Mouse (Mus musculus) CH12.LX (cell line): ENCODE results near the gene Ugt1a5. TPM values are rescaled to one million over a fixed set of nuclear protein-coding genes. Genes with fewer than 3 reads are reported as not detected.

Experiments used
- DNase-seq: peaks from one replicate; pipeline ENCODE4 v3.0.0-alpha.2; 2013; ENCODE audit errors: extremely low read depth
- H3K27ac ChIP-seq: 2 replicates; pipeline ENCODE4 v1.5.1; 2012; ENCODE audit warnings: low read depth, mild to moderate bottlenecking, control low read depth, moderate library complexity; ENCODE audit not compliant: insufficient read depth
- H3K27me3 ChIP-seq: replicated peaks from 2 replicates; pipeline ENCODE3; 2012; ENCODE audit warnings: inconsistent platforms
- H3K36me3 ChIP-seq, 2 experiments: replicated peaks in 1 of 2; 2 replicates each; pipeline versions ENCODE3 to v1.6.1; 2012; ENCODE audit warnings: inconsistent platforms in 1 of 2, low read length in 1 of 2, mild to moderate bottlenecking in 1 of 2, mixed read lengths in 1 of 2, moderate library complexity in 1 of 2; ENCODE audit not compliant: control insufficient read depth in 1 of 2, insufficient read depth in 1 of 2
- H3K4me1 ChIP-seq, 2 experiments: 2 replicates each; pipeline ENCODE4 v1.6.1; 2012; ENCODE audit warnings: inconsistent platforms in 1 of 2, moderate library complexity in 1 of 2; ENCODE audit not compliant: insufficient read depth in 2 of 2, control insufficient read depth in 1 of 2
- H3K4me2 ChIP-seq: 2 replicates; pipeline ENCODE4 v1.6.1; 2012; ENCODE audit warnings: low read depth, mild to moderate bottlenecking, control low read depth; ENCODE audit not compliant: poor library complexity, insufficient read depth, severe bottlenecking
- H3K4me3 ChIP-seq, 3 experiments: fragments of 150-350 bp in 1 of 3; sonication (generic) in 1 of 3; replicated peaks in 1 of 3; 2 replicates each; pipeline versions ENCODE3 to v1.5.1; 2011 to 2012; ENCODE audit warnings: low read depth in 2 of 3, low read length in 2 of 3, mild to moderate bottlenecking in 2 of 3, moderate library complexity in 2 of 3, control low read depth in 1 of 3, improper control_type of control experiment in 1 of 3, inconsistent platforms in 1 of 3, mixed read lengths in 1 of 3; ENCODE audit not compliant: poor library complexity in 1 of 3
- H3K79me2 ChIP-seq: replicated peaks from 2 replicates; pipeline ENCODE4 v1.6.1; 2012; ENCODE audit warnings: mild to moderate bottlenecking, moderate library complexity; ENCODE audit not compliant: control insufficient read depth, poor library complexity, insufficient read depth, severe bottlenecking; ENCODE audit errors: extremely low read depth
- H3K9ac ChIP-seq: 2 replicates; pipeline ENCODE4 v1.6.1; 2012; ENCODE audit warnings: low read depth, mild to moderate bottlenecking, control low read depth, moderate library complexity; ENCODE audit not compliant: insufficient read depth
- H3K9me3 ChIP-seq: replicated peaks from 2 replicates; pipeline ENCODE3; 2012; ENCODE audit warnings: low read length, inconsistent platforms, mixed read lengths
- BHLHE40 ChIP-seq: IDR thresholded peaks from 2 replicates; pipeline ENCODE4 v1.6.1; 2011; ENCODE audit warnings: mild to moderate bottlenecking, low read depth, low read length, improper control_type of control experiment
- E2F4 ChIP-seq: IDR thresholded peaks from 2 replicates; pipeline ENCODE4 v1.6.1; 2011; ENCODE audit warnings: low read depth, low read length, improper control_type of control experiment; ENCODE audit not compliant: insufficient replicate concordance
- EP300 ChIP-seq: IDR thresholded peaks from 2 replicates; pipeline ENCODE4 v1.6.1; 2011; ENCODE audit warnings: low read length, improper control_type of control experiment
- GABPA ChIP-seq: IDR thresholded peaks from 2 replicates; pipeline ENCODE4 v1.6.1; 2012; ENCODE audit warnings: low read depth, low read length, improper control_type of control experiment, inconsistent platforms; ENCODE audit not compliant: insufficient replicate concordance
- HCFC1 ChIP-seq: IDR thresholded peaks from 2 replicates; pipeline ENCODE4 v1.6.1; 2012; ENCODE audit warnings: low read depth, mild to moderate bottlenecking, inconsistent platforms, low read length, improper control_type of control experiment
- IRF4 ChIP-seq: IDR thresholded peaks from 2 replicates; pipeline ENCODE4 v1.6.1; 2014; ENCODE audit warnings: low read depth, mild to moderate bottlenecking, inconsistent platforms, low read length, improper control_type of control experiment
- JUND ChIP-seq: conservative IDR thresholded peaks from 2 replicates; pipeline ENCODE4 v1.6.1; 2011; ENCODE audit warnings: low read depth, low read length, improper control_type of control experiment
- MAFK ChIP-seq: IDR thresholded peaks from 2 replicates; pipeline ENCODE4 v1.6.1; 2011; ENCODE audit warnings: low read length, improper control_type of control experiment; ENCODE audit not compliant: insufficient replicate concordance
- MAZ ChIP-seq: IDR thresholded peaks from 2 replicates; pipeline ENCODE4 v1.6.1; 2012; ENCODE audit warnings: low read depth, mild to moderate bottlenecking, inconsistent platforms, low read length, improper control_type of control experiment, moderate library complexity
- MYC ChIP-seq: IDR thresholded peaks from 2 replicates; pipeline ENCODE4 v1.6.1; 2011; ENCODE audit warnings: low read depth, mild to moderate bottlenecking, improper control_type of control experiment, low read length
- NELFE ChIP-seq: IDR thresholded peaks from 2 replicates; pipeline ENCODE4 v1.6.1; 2011; ENCODE audit warnings: low read depth, low read length, improper control_type of control experiment
- PAX5 ChIP-seq: IDR thresholded peaks from 2 replicates; pipeline ENCODE4 v1.6.1; 2012; ENCODE audit warnings: low read length, inconsistent platforms, mixed read lengths
- POLR2AphosphoS2 ChIP-seq: IDR thresholded peaks from 2 replicates; pipeline ENCODE4 v1.6.1; 2011; ENCODE audit warnings: low read depth, low read length, improper control_type of control experiment
- SIN3A ChIP-seq: IDR thresholded peaks from 2 replicates; pipeline ENCODE4 v1.6.1; 2012; ENCODE audit warnings: low read length, improper control_type of control experiment, inconsistent platforms
- SMC3 ChIP-seq: IDR thresholded peaks from 2 replicates; pipeline ENCODE4 v1.6.1; 2011; ENCODE audit warnings: low read depth, low read length, improper control_type of control experiment
- UBTF ChIP-seq: IDR thresholded peaks from 2 replicates; pipeline ENCODE4 v1.6.1; 2012; ENCODE audit warnings: low read depth, mild to moderate bottlenecking, inconsistent platforms, low read length, improper control_type of control experiment, moderate library complexity
- USF1 ChIP-seq: IDR thresholded peaks from 2 replicates; pipeline ENCODE4 v1.6.1; 2014; ENCODE audit warnings: low read depth, mild to moderate bottlenecking, inconsistent platforms, low read length, improper control_type of control experiment
- USF2 ChIP-seq: conservative IDR thresholded peaks from 2 replicates; pipeline ENCODE4 v1.6.1; 2011; ENCODE audit warnings: low read depth, low read length, improper control_type of control experiment
- dilution Hi-C: fragments of 300-500 bp; cut with MboI; formaldehyde crosslinking; loops from 2 replicates; pipeline ENCODE4 v1.14.3; 2020; ENCODE audit warnings: low sequenced_read_pairs; ENCODE audit not compliant: extremely low pct_unique_long_range_greater_than_20kb, extremely low pct_ligation_motif_present
- in situ Hi-C: fragments of 300-500 bp; cut with MboI; formaldehyde crosslinking; loops from 3 replicates; pipeline ENCODE4 v1.14.3; 2019; ENCODE audit warnings: low sequenced_read_pairs, low pct_ligation_motif_present, low pct_unique_long_range_greater_than_20kb, mixed read lengths
- polyA plus RNA-seq: library from polyadenylated mRNA; unstranded; fragments of >175 nt; gene quantifications from 2 replicates; pipeline ENCODE4 v1.2.1, GENCODE M21; 2012; ENCODE audit warnings: low read depth; ENCODE audit not compliant: insufficient read length
- total RNA-seq, 2 experiments: library from RNA; depleted of rRNA; stranded (reverse); fragments of 300-350 nt in 1 of 2; fragments of >200 nt in 1 of 2; gene quantifications; 2 replicates each; pipeline ENCODE4 v1.2.3; 2012 to 2014

Ugt1a5 gene
- total and polyA plus RNA-seq, 3 experiments = not detected

DNA sequence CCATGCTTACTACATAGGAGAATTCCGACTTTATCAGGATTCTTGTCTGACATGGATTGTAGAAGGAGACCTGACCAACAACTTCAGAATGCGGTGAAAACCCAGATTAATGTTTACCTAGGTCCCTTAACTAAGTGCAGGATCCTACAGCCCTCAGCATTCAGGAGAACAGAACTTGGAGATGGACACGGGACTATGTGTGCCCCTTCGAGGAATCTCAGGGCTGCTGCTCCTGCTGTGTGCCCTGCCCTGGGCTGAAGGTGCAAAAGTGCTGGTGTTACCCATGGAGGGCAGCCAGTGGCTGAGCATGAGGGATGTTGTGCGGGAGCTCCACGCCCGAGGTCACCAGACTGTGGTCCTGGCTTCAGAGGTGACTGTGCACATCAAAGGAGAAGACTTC is 34.6 kb downstream of the Ugt1a5 start, which contains the start of gene Ugt1a2:
Gene Ugt1a2 (plus strand): TSS at position 146 of the 400 bp plus-strand sequence.
- Histone ChIP-seq H3K79me2 (no peaks in the 10 kb centered on the region), H3K4me1 (peaks cover 0 to 11% of the 10 kb centered on the region in 2 experiments; a peak in 2 of 4 replicates), H3K4me3 (no peak within 1 kb of the TSS), H3K9me3 (peaks cover 2% of the 10 kb centered on the region), H3K9ac (no peak within 1 kb of the TSS), H3K27ac (no peak within 1 kb of the TSS), H3K4me2 (no peak within 1 kb of the TSS), H3K27me3 (no peaks in the 10 kb centered on the region), H3K36me3 (peaks cover 0 to 5% of the 10 kb centered on the region in 2 experiments)
- DNase-seq = no peak
- dilution Hi-C loops (no loop called here), in situ Hi-C loops (no loop called here)
- TF ChIP-seq IRF4 (no peak), MYC (no peak), USF2 (no peak), NELFE (no peak), SIN3A (no peak), USF1 (no peak), MAFK (no peak), PAX5 (no peak), UBTF (no peak), E2F4 (no peak), GABPA (no peak), MAZ (no peak), BHLHE40 (no peak)

DNA sequence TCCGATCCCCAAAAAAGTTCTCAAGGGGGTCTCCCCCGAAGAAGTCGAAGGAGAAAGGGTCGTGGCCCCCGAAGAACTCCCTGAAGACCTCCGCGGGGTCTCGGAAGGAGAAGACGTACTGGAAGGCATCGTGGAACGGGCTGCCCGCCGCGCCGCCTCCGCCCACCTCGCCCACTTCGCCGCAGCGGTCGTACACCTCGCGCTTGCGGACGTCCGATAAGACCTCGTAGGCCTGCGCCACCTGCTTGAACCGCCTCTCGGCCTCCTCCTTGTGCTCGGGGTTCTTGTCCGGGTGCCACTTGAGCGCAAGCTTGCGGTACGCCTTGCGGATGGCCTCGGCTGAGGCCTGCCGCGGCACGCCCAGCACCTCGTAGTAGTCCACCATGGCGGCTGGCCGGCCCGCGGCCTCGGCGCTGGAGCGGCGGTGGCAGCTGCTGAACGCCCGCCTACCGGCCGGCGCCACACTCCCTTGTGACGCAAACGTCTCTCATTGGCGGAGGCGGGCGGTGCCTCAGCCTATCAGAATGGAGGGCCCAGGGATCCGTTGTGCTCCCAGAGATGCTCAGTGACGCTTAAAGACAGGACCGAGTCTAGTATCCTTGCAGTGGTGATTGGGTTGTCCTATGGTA is 39.6 kb downstream of the Ugt1a5 start, which contains the start of gene Dnajb3:
Gene Dnajb3 (minus strand): TSS at position 489 of the 629 bp plus-strand sequence.
- no peak within 1 kb of the TSS for H3K4me2 ChIP-seq
- peaks cover 0 to 8% of the 10 kb centered on the region in 2 experiments for H3K36me3 ChIP-seq
- DNase-seq = no peak
- no peaks in the 10 kb centered on the region for H3K79me2 ChIP-seq
- TF ChIP-seq EP300 (no peak), POLR2AphosphoS2 (no peak), IRF4 (no peak), E2F4 (no peak), HCFC1 (no peak), SMC3 (no peak), JUND (no peak), GABPA (no peak), BHLHE40 (no peak)
- H3K4me1 ChIP-seq = no peaks in the 10 kb centered on the region
- peaks cover 2% of the 10 kb centered on the region for H3K9me3 ChIP-seq
- dilution Hi-C loops (no loop called here), in situ Hi-C loops (no loop called here)
- no peak within 1 kb of the TSS for H3K27ac ChIP-seq
- H3K9ac ChIP-seq = no peak within 1 kb of the TSS
- H3K27me3 ChIP-seq = no peaks in the 10 kb centered on the region
- H3K4me3 ChIP-seq = no peak within 1 kb of the TSS
